Mouse (Mus musculus) adrenal gland (tissue): ENCODE results near the gene Atg10.

Experiments
- intact Hi-C: fragments of 180-260 bp; cut with DNase I; formaldehyde crosslinking; loops from one replicate; pipeline ENCODE4 v1.15.1; 2025

Gene Atg10

GRCm38 (mm10) chr13:91178428-91179160 is 45.2 kb downstream of the Atg10 start:
- intact Hi-C loops = no loop called here

GRCm38 (mm10) chr13:91175347-91175746 is 48.4 kb downstream of the Atg10 start:
- intact Hi-C loops = no loop called here

- intact Hi-C loops = no loop called here
These were observed 51.8 kb downstream of the Atg10 start for GRCm38 (mm10) chr13:91171766-91172491.

- intact Hi-C loops = no loop called here
These were observed 52.6 kb downstream of the Atg10 start for GRCm38 (mm10) chr13:91171205-91171604.

GRCm38 (mm10) chr13:91169529-91170319 is 54.0 kb downstream of the Atg10 start:
- intact Hi-C loops = loop anchor here (5.0 kb wide), 1 partner anchor 52 kb away; no protein-coding TSS in a partner anchor

DNA sequence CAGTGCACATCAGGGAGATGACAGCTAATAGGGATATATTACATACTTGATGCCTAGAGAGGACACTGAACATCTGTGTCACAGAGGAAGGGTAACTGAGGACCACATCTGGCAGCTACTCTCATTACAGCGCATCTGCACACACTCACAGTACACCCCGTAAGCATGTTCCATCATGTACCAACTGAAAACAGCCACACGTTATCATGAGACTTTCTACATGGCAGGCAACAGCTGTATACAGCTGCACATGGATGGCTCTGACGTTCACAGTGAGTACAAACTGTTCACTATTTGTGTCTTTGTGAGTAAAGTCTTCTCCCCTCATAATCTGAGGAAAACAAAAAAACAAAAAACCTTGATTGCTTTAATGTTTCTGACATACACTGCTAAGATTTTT is 55.3 kb downstream of the Atg10 start:
- intact Hi-C loops = loop anchor here (5.0 kb wide), 1 partner anchor 51 kb away; no protein-coding TSS in a partner anchor

DNA sequence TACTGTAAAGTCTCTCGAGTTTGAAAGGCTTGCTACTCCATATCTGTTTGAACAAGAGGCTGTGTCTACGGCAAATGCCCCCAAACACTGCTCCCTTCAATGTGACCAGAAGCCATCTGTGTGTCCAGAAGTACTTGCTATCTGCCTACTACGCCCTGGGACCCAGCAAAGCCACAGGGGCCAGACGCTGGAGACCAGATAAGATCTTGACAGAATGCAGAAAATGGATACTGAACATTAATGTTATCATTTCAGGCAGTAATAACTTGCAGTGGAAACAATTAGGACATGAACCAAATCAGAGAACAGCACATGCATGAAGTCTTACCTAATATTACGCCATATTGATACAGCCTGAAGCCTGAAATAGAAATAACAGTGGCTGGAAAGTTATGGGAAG is 56.2 kb downstream of the Atg10 start:
- intact Hi-C loops = loop anchor here (5.0 kb wide), 1 partner anchor 50 kb away; no protein-coding TSS in a partner anchor

GRCm38 (mm10) chr13:91166286-91166685 is 57.5 kb downstream of the Atg10 start:
- intact Hi-C loops = loop anchor here (5.0 kb wide), 1 partner anchor 49 kb away; no protein-coding TSS in a partner anchor

DNA sequence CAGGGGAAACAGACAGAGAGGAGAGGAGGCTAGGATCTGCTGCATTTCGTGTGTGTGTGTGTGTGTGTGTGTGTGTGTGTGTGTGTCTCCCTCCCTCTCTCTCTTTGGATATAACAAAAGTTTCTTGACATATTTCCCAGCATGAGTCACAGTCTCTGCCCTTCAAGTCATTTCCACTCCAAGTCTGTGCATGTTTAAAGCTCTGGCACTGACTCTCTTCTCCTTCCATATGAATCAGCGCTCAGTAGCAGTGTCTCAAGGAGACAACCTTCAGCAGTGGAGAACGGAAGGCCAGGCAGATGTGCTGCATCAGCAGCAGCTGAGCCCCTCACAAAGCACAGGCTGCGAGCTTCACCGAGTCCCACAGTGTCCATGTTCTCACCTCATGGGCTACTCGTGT is 58.6 kb downstream of the Atg10 start:
- intact Hi-C loops = loop anchor here (5.0 kb wide), 1 partner anchor 48 kb away; no protein-coding TSS in a partner anchor

GRCm38 (mm10) chr13:91163292-91163691 is 60.5 kb downstream of the Atg10 start:
- intact Hi-C loops = no loop called here

GRCm38 (mm10) chr13:91162452-91162851 is 61.3 kb downstream of the Atg10 start:
- intact Hi-C loops = no loop called here

DNA sequence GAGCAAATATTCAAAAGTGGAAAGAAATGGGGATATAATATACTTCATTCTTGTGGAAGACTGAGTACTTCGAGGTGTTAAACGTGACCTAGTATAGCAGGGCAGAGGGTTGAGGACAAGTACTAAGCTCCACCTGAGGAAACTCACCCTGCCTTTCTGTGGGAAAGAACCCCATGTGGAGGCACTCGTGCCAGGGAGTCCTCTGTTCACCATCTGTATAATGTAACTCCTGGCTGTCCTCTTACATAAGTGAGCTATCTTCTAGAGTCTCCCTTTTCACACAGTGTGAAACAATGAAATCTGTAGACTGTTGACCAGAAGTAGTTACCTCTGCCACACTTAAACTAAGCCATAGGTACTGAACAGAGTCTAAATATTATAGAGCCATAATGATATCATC is 63.2 kb downstream of the Atg10 start:
- intact Hi-C loops = no loop called here

DNA sequence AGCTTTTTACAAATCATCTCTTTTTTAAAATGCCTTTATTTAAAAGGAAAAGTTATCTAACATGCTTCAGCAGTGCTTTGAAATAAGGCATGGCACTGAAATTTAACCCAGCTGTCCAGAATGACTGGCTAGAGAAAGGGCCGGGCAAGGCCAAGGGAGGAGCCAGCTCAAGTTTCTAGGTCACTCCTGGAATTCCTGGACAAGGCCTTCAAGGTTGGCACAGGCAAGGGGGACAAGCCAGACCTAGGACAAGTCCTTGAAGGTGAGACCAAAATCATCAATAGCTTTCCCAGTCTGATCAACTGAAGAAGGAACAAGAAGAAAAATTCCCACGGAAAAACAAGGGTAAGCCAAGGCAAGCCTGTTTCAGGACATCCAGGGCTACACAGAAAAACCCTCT is 63.9 kb downstream of the Atg10 start:
- intact Hi-C loops = no loop called here

- intact Hi-C loops = no loop called here
These were observed 65.8 kb downstream of the Atg10 start for GRCm38 (mm10) chr13:91157941-91158340.

GRCm38 (mm10) chr13:91157429-91157828 is 66.3 kb downstream of the Atg10 start:
- intact Hi-C loops = no loop called here

DNA sequence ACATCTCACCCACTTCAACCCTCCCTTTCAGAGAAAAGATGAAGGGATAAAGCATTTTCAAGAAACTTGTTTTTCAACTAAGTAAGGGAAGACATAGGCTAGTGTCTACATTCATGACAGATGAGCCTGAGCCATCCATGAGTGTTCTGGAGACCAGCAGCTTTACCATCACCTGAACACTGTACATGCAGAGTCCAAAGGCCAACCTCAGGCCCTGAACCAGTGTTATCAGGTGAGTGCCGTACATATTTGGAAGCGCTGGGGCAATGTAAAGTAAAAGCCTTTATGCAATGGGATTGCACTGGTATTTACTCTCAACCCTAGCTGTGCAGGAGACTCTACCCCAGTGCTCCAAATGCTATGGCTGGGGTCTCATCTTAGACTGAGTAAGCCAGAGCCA is 66.8 kb downstream of the Atg10 start:
- intact Hi-C loops = no loop called here

- intact Hi-C loops = no loop called here
These were observed 67.5 kb downstream of the Atg10 start for GRCm38 (mm10) chr13:91156308-91156707.

DNA sequence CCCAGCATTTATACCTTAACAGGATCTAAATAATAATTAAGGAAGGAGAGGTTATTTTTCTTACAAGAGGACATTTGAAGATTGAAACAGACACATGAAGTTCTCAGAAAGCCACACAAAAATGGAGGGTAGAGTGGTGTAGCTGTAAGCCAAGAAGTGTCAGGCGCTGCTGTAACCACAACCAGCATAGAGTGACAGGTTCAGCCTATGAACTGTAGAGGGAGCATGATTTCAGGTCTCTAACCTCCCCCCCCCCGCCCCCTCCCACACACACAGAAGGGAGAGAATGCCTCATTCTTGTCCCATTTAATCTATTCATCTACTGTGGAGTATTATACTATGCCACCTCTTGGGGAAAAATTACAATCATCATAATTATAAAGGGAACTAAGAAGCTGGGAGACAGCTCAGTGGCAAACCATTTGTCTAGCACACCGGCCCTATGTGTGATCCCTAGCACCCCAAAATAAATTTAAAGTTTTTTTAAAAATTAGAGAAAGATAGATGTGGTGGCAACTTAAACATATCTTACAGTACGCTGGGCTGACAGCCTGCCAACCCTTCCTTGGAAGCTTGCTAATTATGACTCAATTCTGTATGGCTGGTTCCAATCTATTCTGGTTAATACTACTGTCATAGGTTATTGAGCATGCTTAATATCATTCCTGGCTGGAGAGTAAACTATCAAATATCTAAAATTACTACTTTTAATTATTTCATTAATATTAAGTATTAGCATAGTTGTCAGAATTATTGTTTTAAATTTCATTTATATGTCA is 68.2 kb downstream of the Atg10 start:
- intact Hi-C loops = no loop called here

GRCm38 (mm10) chr13:91154622-91155021 is 69.1 kb downstream of the Atg10 start:
- intact Hi-C loops = no loop called here

DNA sequence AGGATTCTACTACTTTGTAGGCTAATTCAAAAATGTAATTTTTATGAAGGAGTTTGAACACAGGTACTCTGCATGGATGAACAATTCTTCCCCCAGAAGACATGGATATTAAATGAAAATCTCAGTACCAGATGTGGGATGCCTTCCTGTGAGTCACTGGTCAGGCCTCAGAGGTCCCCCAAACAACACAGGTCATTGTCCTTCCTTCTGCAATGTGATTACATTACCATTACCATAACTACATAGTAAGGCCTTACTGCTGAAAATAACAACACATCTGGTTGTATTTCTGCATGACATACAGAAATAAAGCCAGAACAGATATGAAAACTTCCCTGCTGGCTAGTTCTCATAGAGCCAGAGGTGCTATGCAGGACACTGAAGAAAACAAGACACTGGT is 87.4 kb downstream of the Atg10 start:
- intact Hi-C loops = no loop called here

GRCm38 (mm10) chr13:91133334-91133890 is 90.4 kb downstream of the Atg10 start:
- intact Hi-C loops = no loop called here
